20 mouse cellular contexts compared by ENCODE assay signal in genomic region chr3:140875500-140876200, GRCm38 (mm10).
DNase-seq lines count a peak whose midpoint lies in the region; ATAC-seq and TF ChIP-seq lines count a peak whose summit lies in the region.
"Had no signal": no experiment of that assay in that cellular context is flagged by ENCODE, and none has a peak within 500 bp of the region (broad histone marks: within the 10 kb centered on the region; RNA-seq: fewer than 3 reads in every experiment).

No protein-coding gene starts in this region.

- H3K27ac ChIP-seq in lung, embryonic 14.5 days (ENCODE audit: low read depth): no peak overlapping the region
- no peak overlapping the region for H3K27ac ChIP-seq in liver, embryonic 15.5 days (replicated peaks)
- H3K27ac ChIP-seq in forebrain, postnatal 0 days (ENCODE audit: low read depth, low read length): no peak overlapping the region
- H3K27ac ChIP-seq: forebrain, embryonic 15.5 days; heart, embryonic 10.5 days; hindbrain, embryonic 12.5 days had no signal

- WGBS in lung, embryonic 14.5 days: 55% methylated on average over 4 of the region's 4 CpGs
- WGBS in liver, embryonic 15.5 days (ENCODE audit: insufficient replicate concordance): 29% methylated on average over 4 of the region's 4 CpGs
- WGBS in forebrain, postnatal 0 days: 65% methylated on average over 4 of the region's 4 CpGs

- no peaks in the 10 kb centered on the region for H3K36me3 ChIP-seq in lung, embryonic 14.5 days (ENCODE audit: insufficient read depth)
- H3K36me3 ChIP-seq in liver, embryonic 15.5 days (replicated peaks): no peaks in the 10 kb centered on the region
- H3K36me3 ChIP-seq in forebrain, postnatal 0 days (ENCODE audit: insufficient read depth): no peaks in the 10 kb centered on the region
- H3K36me3 ChIP-seq: forebrain, embryonic 15.5 days; heart, embryonic 10.5 days; hindbrain, embryonic 12.5 days had no signal

- TF ChIP-seq CTCF in lung, embryonic 14.5 days (IDR thresholded peaks at IDR 0.05; ENCODE audit: low read depth): no peak
- TF ChIP-seq CTCF in forebrain, postnatal 0 days (IDR thresholded peaks at IDR 0.05; ENCODE audit: low read depth): no peak

- DNase-seq in lung, embryonic 14.5 days: peak; percentile 34
- DNase-seq in lung, postnatal 4 days: no peak
- DNase-seq in forebrain, postnatal 0 days: no peak
- no peak for DNase-seq in spleen, postnatal 4 days (ENCODE audit: low spot score in 2 of 2)
- DNase-seq: adrenal gland, postnatal 14 days; cerebellum, adult 18-20 months; cerebellum, adult 9-11 months; cerebellum, postnatal 36 days; gastrocnemius, postnatal 10 days; heart, adult 18-20 months; heart, postnatal 10 days; heart, postnatal 4 days had no signal

- H3K4me2 ChIP-seq in lung, embryonic 14.5 days: no peak overlapping the region
- H3K4me2 ChIP-seq in liver, embryonic 15.5 days: no peak overlapping the region
- H3K4me2 ChIP-seq in forebrain, postnatal 0 days (ENCODE audit: low read depth): no peak overlapping the region
- H3K4me2 ChIP-seq: forebrain, embryonic 15.5 days; hindbrain, embryonic 12.5 days had no signal

- no peak overlapping the region for H3K9ac ChIP-seq in lung, embryonic 14.5 days
- H3K9ac ChIP-seq in liver, embryonic 15.5 days: no peak overlapping the region
- H3K9ac ChIP-seq in forebrain, postnatal 0 days: no peak overlapping the region
- H3K9ac ChIP-seq: forebrain, embryonic 15.5 days; hindbrain, embryonic 12.5 days had no signal

- H3K4me3 ChIP-seq in lung, embryonic 14.5 days (ENCODE audit: low read depth, low read length): no peak overlapping the region
- no peak overlapping the region for H3K4me3 ChIP-seq in liver, embryonic 15.5 days (replicated peaks)
- H3K4me3 ChIP-seq in forebrain, postnatal 0 days (ENCODE audit: low read depth, low read length): no peak overlapping the region
- H3K4me3 ChIP-seq: forebrain, embryonic 15.5 days; heart, embryonic 10.5 days; hindbrain, embryonic 12.5 days had no signal

- ATAC-seq in lung, embryonic 14.5 days (ENCODE audit: insufficient read depth): no peak
- ATAC-seq in common myeloid progenitor, adult 5-6 weeks (replicated peaks; ENCODE audit: low read depth, poor library complexity, severe bottlenecking): peak; percentile 41
- peak; percentile 31; the same call in 1 of the 2 replicates for ATAC-seq in liver, embryonic 15.5 days (ENCODE audit: insufficient read depth)
- ATAC-seq in megakaryocyte-erythroid progenitor cell, adult 5-6 weeks (replicated peaks; ENCODE audit: low FRiP score, low TSS enrichment, poor library complexity, severe bottlenecking): peak; percentile 69
- no peak for ATAC-seq in forebrain, postnatal 0 days
- ATAC-seq: forebrain, embryonic 15.5 days; hindbrain, embryonic 16.5 days had no signal

- no peaks in the 10 kb centered on the region for H3K9me3 ChIP-seq in lung, embryonic 14.5 days (ENCODE audit: low read depth, low read length)
- H3K9me3 ChIP-seq in liver, embryonic 15.5 days (replicated peaks): no peaks in the 10 kb centered on the region
- H3K9me3 ChIP-seq in forebrain, postnatal 0 days (ENCODE audit: low read length): no peaks in the 10 kb centered on the region
- H3K9me3 ChIP-seq: forebrain, embryonic 15.5 days; heart, embryonic 10.5 days; hindbrain, embryonic 12.5 days had no signal

- no peaks in the 10 kb centered on the region for H3K4me1 ChIP-seq in lung, embryonic 14.5 days (ENCODE audit: insufficient read depth)
- H3K4me1 ChIP-seq in liver, embryonic 15.5 days (replicated peaks): no peaks in the 10 kb centered on the region
- H3K4me1 ChIP-seq in forebrain, postnatal 0 days (ENCODE audit: insufficient read depth): no peaks in the 10 kb centered on the region
- H3K4me1 ChIP-seq: forebrain, embryonic 15.5 days; heart, embryonic 10.5 days; hindbrain, embryonic 12.5 days had no signal

- H3K27me3 ChIP-seq in lung, embryonic 14.5 days (ENCODE audit: insufficient read depth, low read length): no peaks in the 10 kb centered on the region
- H3K27me3 ChIP-seq in liver, embryonic 15.5 days: no peaks in the 10 kb centered on the region
- no peaks in the 10 kb centered on the region for H3K27me3 ChIP-seq in forebrain, postnatal 0 days (ENCODE audit: insufficient read depth, low read length)
- H3K27me3 ChIP-seq: CH12.LX; forebrain, embryonic 15.5 days; hindbrain, embryonic 12.5 days had no signal

Comparison
In these comparisons a context has a peak if more than half of its experiments do, and no peak if none do; other contexts are left out.
1. ATAC-seq: peak in common myeloid progenitor, adult 5-6 weeks (single experiment), liver, embryonic 15.5 days (single experiment) and megakaryocyte-erythroid progenitor cell, adult 5-6 weeks (single experiment); none in lung, embryonic 14.5 days (single experiment) and forebrain, postnatal 0 days (single experiment).